Mouse (Mus musculus) right cerebral cortex, postnatal 10 days (tissue): ENCODE measurements around the gene Rap1gap2.

Source experiments
- DNase-seq, 2 experiments: peaks; one replicate each; pipeline ENCODE4 v3.0.0; 2021; ENCODE audit warnings: low spot score in 2 of 2

Rap1gap2 gene

DNA sequence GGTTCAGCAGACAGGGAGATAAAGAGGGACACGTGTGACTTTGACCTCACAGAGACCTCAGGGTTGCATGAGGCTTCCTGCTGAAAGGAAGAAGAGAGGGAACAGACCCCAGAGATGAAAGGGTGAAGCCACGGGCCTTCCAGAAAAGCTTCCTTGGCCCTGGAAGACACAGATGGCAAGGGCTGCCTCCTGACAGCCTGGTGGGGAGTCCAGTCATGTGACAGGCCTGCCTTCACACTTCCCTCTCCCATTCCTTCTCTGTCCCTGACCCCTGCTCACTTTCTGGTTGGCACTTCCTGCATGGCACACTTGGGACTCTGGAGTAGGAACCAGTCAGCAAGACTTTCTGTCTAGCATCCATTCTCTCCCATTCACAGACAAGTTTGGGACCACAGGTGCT, 148.1 kb downstream of the Rap1gap2 start:
- no peak for DNase-seq

- no peak for DNase-seq
Measured at GRCm38 (mm10) chr11:74459651-74460050, 151.1 kb downstream of the Rap1gap2 start.

GRCm38 (mm10) chr11:74458400-74458799, 152.3 kb downstream of the Rap1gap2 start:
- no peak for DNase-seq

DNA sequence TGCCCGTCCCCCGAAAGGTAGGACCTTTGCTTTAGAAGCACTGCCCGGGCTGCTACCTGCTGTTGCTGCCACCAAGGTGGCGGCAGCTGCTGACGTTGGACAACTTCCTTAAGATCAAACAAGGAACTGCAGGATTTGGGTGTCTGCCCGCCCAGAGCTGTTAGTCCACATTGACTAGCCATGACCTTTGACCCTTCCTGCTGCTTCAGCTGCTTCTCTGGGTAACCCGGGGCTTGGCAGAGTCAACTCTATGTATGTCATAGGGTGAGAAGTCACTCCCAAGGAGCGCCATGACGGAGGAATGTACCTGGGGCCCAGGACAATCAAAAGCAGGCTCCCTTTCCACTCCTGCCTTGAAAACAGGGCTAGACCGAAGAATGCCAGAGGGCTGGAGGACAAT, 153.5 kb downstream of the Rap1gap2 start:
- DNase-seq: peak in 1 of 2 experiments; percentile 42

- DNase-seq: no peak
Measured at GRCm38 (mm10) chr11:74448556-74448955, 162.2 kb downstream of the Rap1gap2 start.

DNA sequence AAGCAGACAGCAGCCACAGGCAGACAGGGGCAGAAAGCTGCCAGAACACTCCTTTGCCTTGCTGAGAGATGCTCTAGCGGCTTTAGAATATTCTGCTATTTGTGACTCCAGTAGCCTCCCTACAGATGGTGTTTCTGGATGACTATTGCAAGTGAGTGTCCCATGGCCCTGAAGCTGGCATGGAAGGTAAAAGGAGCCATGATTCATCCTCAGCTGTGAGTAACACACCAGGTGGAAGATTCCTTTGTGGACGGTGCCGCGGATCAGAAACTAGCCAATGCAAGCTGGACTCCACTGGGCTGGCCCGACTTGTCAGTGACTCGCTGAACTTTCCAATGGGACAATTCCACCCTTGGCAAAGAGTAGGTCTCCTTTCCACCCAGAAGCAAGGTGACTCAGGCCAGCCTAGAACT, 162.7 kb downstream of the Rap1gap2 start:
- no peak for DNase-seq

DNA sequence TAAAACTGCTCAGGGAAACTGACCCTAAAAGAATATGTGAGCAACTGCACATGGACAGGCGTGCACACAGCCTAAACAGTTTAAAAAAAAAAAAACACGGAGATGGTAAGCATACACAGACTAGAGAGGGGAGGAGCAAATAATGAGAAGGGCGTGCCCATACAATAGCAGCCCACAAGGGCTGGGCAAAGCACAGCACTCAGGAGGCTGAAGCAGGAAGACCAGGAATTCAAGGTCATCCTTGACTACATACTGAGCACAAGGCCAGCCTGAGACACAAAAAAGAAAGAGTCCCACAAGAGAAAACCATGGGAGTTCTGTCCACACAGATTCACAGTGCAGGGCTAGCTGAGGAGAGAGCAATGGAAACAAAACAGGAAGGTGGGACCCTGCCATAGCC, 165.1 kb downstream of the Rap1gap2 start:
- DNase-seq: no peak

DNA sequence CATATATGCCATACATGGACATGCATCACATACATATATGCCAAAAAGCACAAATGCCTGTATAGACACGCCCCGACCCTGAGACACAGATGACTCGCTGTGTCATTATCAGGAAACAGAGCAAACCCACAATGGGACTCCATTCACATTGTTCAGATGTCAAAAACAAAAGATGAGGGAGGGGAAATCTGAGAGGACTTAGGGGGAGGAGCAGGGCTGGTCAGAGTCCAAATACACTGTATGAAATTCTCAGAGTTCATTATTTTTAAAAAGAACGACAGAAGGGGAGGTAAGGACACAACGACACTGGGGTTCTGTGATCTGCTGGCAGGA, 166.8 kb downstream of the Rap1gap2 start:
- DNase-seq: no peak

GRCm38 (mm10) chr11:74443147-74443923, 167.4 kb downstream of the Rap1gap2 start:
- DNase-seq: no peak

DNA sequence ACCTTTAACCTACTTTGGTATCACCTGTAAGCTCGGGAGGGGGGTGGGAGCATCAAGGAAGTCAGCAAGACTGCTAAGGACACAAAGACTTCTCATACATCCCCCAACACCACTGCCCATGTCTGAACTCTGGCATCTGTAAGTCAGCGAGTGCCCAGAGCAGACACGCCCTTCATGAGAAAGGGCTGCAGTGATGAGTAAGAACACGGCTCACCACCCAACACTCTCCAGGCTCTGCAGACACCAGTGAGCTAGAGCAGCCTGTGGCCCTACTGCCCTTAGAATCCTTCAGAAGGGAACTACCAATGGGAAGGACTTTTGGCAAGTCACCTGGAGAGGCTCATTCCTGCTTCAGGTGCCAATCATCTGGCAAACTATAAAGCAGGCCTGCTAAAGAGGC, 168.3 kb downstream of the Rap1gap2 start:
- no peak for DNase-seq

GRCm38 (mm10) chr11:74440112-74440511, 170.6 kb downstream of the Rap1gap2 start:
- no peak for DNase-seq

GRCm38 (mm10) chr11:74439202-74439601, 171.5 kb downstream of the Rap1gap2 start:
- DNase-seq: no peak

- no peak for DNase-seq
Measured at GRCm38 (mm10) chr11:74438249-74438648, 172.5 kb downstream of the Rap1gap2 start.

GRCm38 (mm10) chr11:74435366-74435765, 175.3 kb downstream of the Rap1gap2 start:
- no peak for DNase-seq

- no peak for DNase-seq
Measured at GRCm38 (mm10) chr11:74433000-74433399, 177.7 kb downstream of the Rap1gap2 start.

DNA sequence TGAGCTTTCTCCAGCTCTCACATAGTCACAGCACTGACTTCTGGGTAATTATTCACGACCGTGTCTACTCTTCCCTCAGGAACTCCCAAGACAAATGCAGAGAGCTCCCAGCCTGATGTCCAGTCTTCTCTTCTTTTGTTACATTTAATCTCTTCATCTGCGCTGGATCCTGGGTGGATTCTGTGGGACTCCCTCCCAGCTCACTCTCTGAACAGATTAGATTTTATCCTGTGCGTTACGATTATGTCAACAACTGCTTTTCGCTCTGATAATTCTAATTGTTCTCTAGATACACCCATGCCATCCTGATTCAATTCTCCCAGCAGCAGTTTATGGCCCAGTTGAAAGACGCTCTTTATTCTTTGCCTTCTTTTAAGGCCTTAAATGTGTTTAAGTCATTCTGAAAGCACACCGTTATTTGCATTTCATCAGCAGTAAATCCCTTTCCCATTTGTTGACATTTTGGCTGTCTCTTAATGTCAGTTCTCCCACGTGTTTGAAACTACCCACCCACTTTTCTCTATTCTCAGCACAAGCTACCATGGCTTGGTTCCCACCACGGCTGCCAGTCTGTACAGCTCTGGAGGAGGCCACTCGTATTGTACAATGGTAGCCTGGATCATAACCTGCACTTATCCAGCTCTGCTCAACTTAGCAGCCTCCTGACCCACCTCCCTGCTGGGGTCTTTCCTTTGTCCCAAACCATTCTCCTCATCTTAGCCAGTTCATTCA, 180.8 kb downstream of the Rap1gap2 start:
- peak in 1 of 2 experiments; percentile 49 for DNase-seq

GRCm38 (mm10) chr11:74426306-74426705, 184.4 kb downstream of the Rap1gap2 start:
- DNase-seq: no peak

- no peak for DNase-seq
Measured at GRCm38 (mm10) chr11:74422019-74422418, 188.7 kb downstream of the Rap1gap2 start.

- DNase-seq: no peak
Measured at GRCm38 (mm10) chr11:74421151-74421550, 189.6 kb downstream of the Rap1gap2 start.

- DNase-seq: no peak
Measured at GRCm38 (mm10) chr11:74419601-74420000, 191.1 kb downstream of the Rap1gap2 start.

DNA sequence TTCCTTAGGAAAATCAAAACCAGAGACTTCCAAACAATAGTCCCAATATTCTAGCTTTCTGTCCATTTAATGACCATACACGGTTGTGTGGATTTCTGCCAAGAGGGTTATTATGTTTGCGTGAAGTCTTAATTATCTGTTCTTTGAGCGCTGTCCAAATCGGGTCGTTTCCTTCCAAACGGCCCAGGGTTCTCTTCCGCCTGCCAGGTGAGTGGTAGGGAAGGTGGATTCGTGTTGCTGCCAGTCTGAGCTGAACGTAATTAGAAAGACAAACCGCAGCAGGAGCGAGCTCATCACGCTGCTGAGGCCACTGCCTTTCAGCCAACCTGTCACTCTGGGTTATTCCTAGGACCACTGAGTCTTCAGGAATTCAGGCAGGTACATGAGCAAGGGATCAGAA, 195.0 kb downstream of the Rap1gap2 start:
- no peak for DNase-seq

GRCm38 (mm10) chr11:74414112-74414511, 196.6 kb downstream of the Rap1gap2 start:
- DNase-seq: no peak

GRCm38 (mm10) chr11:74413449-74413972, 197.2 kb downstream of the Rap1gap2 start:
- no peak for DNase-seq
